Mouse (Mus musculus) spleen, adult 2 months (tissue): ENCODE data around the gene Elp5.

Experiments used
- CTCF ChIP-seq: fragments of 200-500 bp; IDR thresholded peaks from 2 replicates; pipeline ENCODE4 v1.5.1; 2011; ENCODE audit warnings: mild to moderate bottlenecking, inconsistent platforms; ENCODE audit not compliant: insufficient read depth, insufficient read length, insufficient replicate concordance; ENCODE audit errors: extremely low read depth
- POLR2A ChIP-seq: fragments of 200-500 bp; IDR thresholded peaks from 2 replicates; pipeline ENCODE4 v1.6.1; 2011; ENCODE audit warnings: low read depth, low read length, inconsistent platforms

GRCm38 (mm10) chr11:69947337-69948065 is 34.8 kb downstream of the Elp5 start:
- TF ChIP-seq CTCF (no peak), POLR2A (no peak)
